Mouse (Mus musculus): ENCODE measurements around the gene Zfp276. TPM values are rescaled to one million over a fixed set of nuclear protein-coding genes. Genes with fewer than 3 reads are reported as not detected.
"Not testable (repeated sequence)": the region's sequence is repeated elsewhere in the genome, so short reads cannot be mapped to it uniquely, and the experiment has no call there.

Zfp276 gene
- polyA plus RNA-seq, 1 experiment from 2014 or later: 21.8 TPM

GRCm38 (mm10) chr8:123228416-123228815, 25.6 kb upstream of the Zfp276 start:
- H3K9ac ChIP-seq (replicated peaks; ENCODE audit: low read depth, low read length): no peak overlapping the region
- WGBS: 95% methylated on average over 1 of the region's 1 CpGs

GRCm38 (mm10) chr8:123230326-123230725, 23.7 kb upstream of the Zfp276 start:
- 82% methylated on average over 9 of the region's 11 CpGs for WGBS
- peaks cover 27% of the 10 kb centered on the region for H3K36me3 ChIP-seq (ENCODE audit: control insufficient read depth, insufficient read depth, low read length)
- H3K4me2 ChIP-seq (replicated peaks; ENCODE audit: low read depth, low read length); H3K27me3 ChIP-seq (ENCODE audit: control insufficient read depth, insufficient read depth, low read length); H3K4me3 ChIP-seq (ENCODE audit: low read depth, low read length); H3K9me3 ChIP-seq (ENCODE audit: control insufficient read depth, low read depth, low read length); H3K9ac ChIP-seq (replicated peaks; ENCODE audit: low read depth, low read length); ATAC-seq (ENCODE audit: insufficient number of reproducible peaks, insufficient read depth, low FRiP score, low read depth); H3K27ac ChIP-seq (ENCODE audit: low read length); H3K4me1 ChIP-seq (ENCODE audit: control insufficient read depth, insufficient read depth, low read length): not testable (repeated sequence)

More at GRCm38 (mm10) chr8:123228416-123228815, 25.6 kb upstream of the Zfp276 start:
- peaks cover 27% of the 10 kb centered on the region for H3K36me3 ChIP-seq (ENCODE audit: control insufficient read depth, insufficient read depth, low read length)
- no peaks in the 10 kb centered on the region for H3K27me3 ChIP-seq (ENCODE audit: control insufficient read depth, insufficient read depth, low read length)
- H3K27ac ChIP-seq (ENCODE audit: low read length): no peak overlapping the region
- no peak overlapping the region for H3K4me3 ChIP-seq (ENCODE audit: low read depth, low read length)
- peaks cover 9% of the 10 kb centered on the region for H3K4me1 ChIP-seq (ENCODE audit: control insufficient read depth, insufficient read depth, low read length)
- H3K9me3 ChIP-seq (ENCODE audit: control insufficient read depth, low read depth, low read length): no peaks in the 10 kb centered on the region
- no peak for ATAC-seq (ENCODE audit: insufficient number of reproducible peaks, insufficient read depth, low FRiP score, low read depth)
- H3K4me2 ChIP-seq (replicated peaks; ENCODE audit: low read depth, low read length): no peak overlapping the region

- no peak overlapping the region for H3K9ac ChIP-seq (replicated peaks; ENCODE audit: low read depth, low read length)
- H3K27ac ChIP-seq (ENCODE audit: low read length): no peak overlapping the region
- no peaks in the 10 kb centered on the region for H3K9me3 ChIP-seq (ENCODE audit: control insufficient read depth, low read depth, low read length)
- H3K4me3 ChIP-seq (ENCODE audit: low read depth, low read length): no peak overlapping the region
- WGBS: 51% methylated on average over 5 of the region's 5 CpGs
- peaks cover 9% of the 10 kb centered on the region; the same call in 1 of the 2 replicates for H3K4me1 ChIP-seq (ENCODE audit: control insufficient read depth, insufficient read depth, low read length)
- no peak overlapping the region for H3K4me2 ChIP-seq (replicated peaks; ENCODE audit: low read depth, low read length)
- H3K36me3 ChIP-seq (ENCODE audit: control insufficient read depth, insufficient read depth, low read length): peaks cover 26% of the 10 kb centered on the region
- no peaks in the 10 kb centered on the region for H3K27me3 ChIP-seq (ENCODE audit: control insufficient read depth, insufficient read depth, low read length)
- no peak for ATAC-seq (ENCODE audit: insufficient number of reproducible peaks, insufficient read depth, low FRiP score, low read depth)
Measured at GRCm38 (mm10) chr8:123231742-123232141, 22.3 kb upstream of the Zfp276 start.

- 31% methylated on average over 7 of the region's 7 CpGs for WGBS
- H3K9ac ChIP-seq (replicated peaks; ENCODE audit: low read depth, low read length): no peak overlapping the region
- no peak overlapping the region for H3K4me3 ChIP-seq (ENCODE audit: low read depth, low read length)
- no peak overlapping the region for H3K4me2 ChIP-seq (replicated peaks; ENCODE audit: low read depth, low read length)
- ATAC-seq (ENCODE audit: insufficient number of reproducible peaks, insufficient read depth, low FRiP score, low read depth): no peak
- H3K9me3 ChIP-seq (ENCODE audit: control insufficient read depth, low read depth, low read length): no peaks in the 10 kb centered on the region
- H3K36me3 ChIP-seq (ENCODE audit: control insufficient read depth, insufficient read depth, low read length): peaks cover 18% of the 10 kb centered on the region
- no peaks in the 10 kb centered on the region for H3K27me3 ChIP-seq (ENCODE audit: control insufficient read depth, insufficient read depth, low read length)
- no peak overlapping the region for H3K27ac ChIP-seq (ENCODE audit: low read length)
- H3K4me1 ChIP-seq (ENCODE audit: control insufficient read depth, insufficient read depth, low read length): peaks cover 9% of the 10 kb centered on the region; the same call in 1 of the 2 replicates
Measured at GRCm38 (mm10) chr8:123232553-123232952, 21.4 kb upstream of the Zfp276 start.

- Histone ChIP-seq H3K36me3 (ENCODE audit: control insufficient read depth, insufficient read depth, low read length) (peaks cover 12% of the 10 kb centered on the region; the same call in 1 of the 2 replicates), H3K4me3 (ENCODE audit: low read depth, low read length) (no peak overlapping the region), H3K4me1 (ENCODE audit: control insufficient read depth, insufficient read depth, low read length) (peaks cover 9% of the 10 kb centered on the region; the same call in 1 of the 2 replicates), H3K27ac (ENCODE audit: low read length) (no peak overlapping the region), H3K9me3 (ENCODE audit: control insufficient read depth, low read depth, low read length) (no peaks in the 10 kb centered on the region), H3K9ac (replicated peaks; ENCODE audit: low read depth, low read length) (no peak overlapping the region), H3K27me3 (ENCODE audit: control insufficient read depth, insufficient read depth, low read length) (no peaks in the 10 kb centered on the region), H3K4me2 (replicated peaks; ENCODE audit: low read depth, low read length) (no peak overlapping the region)
- WGBS: 60% methylated on average over 13 of the region's 13 CpGs
- no peak for ATAC-seq (ENCODE audit: insufficient number of reproducible peaks, insufficient read depth, low FRiP score, low read depth)
Measured at GRCm38 (mm10) chr8:123233300-123233699, 20.7 kb upstream of the Zfp276 start.

GRCm38 (mm10) chr8:123233760-123234159, 20.2 kb upstream of the Zfp276 start:
- Histone ChIP-seq H3K9ac (replicated peaks; ENCODE audit: low read depth, low read length) (no peak overlapping the region), H3K4me3 (ENCODE audit: low read depth, low read length) (no peak overlapping the region), H3K36me3 (ENCODE audit: control insufficient read depth, insufficient read depth, low read length) (peaks cover 7% of the 10 kb centered on the region; the same call in 1 of the 2 replicates), H3K4me1 (ENCODE audit: control insufficient read depth, insufficient read depth, low read length) (peaks cover 9% of the 10 kb centered on the region; the same call in 1 of the 2 replicates), H3K27me3 (ENCODE audit: control insufficient read depth, insufficient read depth, low read length) (no peaks in the 10 kb centered on the region), H3K27ac (ENCODE audit: low read length) (no peak overlapping the region), H3K9me3 (ENCODE audit: control insufficient read depth, low read depth, low read length) (no peaks in the 10 kb centered on the region), H3K4me2 (replicated peaks; ENCODE audit: low read depth, low read length) (no peak overlapping the region)
- ATAC-seq (ENCODE audit: insufficient number of reproducible peaks, insufficient read depth, low FRiP score, low read depth): no peak
- 74% methylated on average over 11 of the region's 11 CpGs for WGBS

GRCm38 (mm10) chr8:123234918-123235519, 19.0 kb upstream of the Zfp276 start:
- peak overlapping the region; percentile 52 for H3K9ac ChIP-seq (replicated peaks; ENCODE audit: low read depth, low read length)
- H3K4me1 ChIP-seq (ENCODE audit: control insufficient read depth, insufficient read depth, low read length): peaks cover 9% of the 10 kb centered on the region; the same call in 1 of the 2 replicates
- H3K4me2 ChIP-seq (replicated peaks; ENCODE audit: low read depth, low read length): peak overlapping the region; percentile 97
- H3K4me3 ChIP-seq (ENCODE audit: low read depth, low read length): peak overlapping the region; percentile 51
- no peak overlapping the region for H3K27ac ChIP-seq (ENCODE audit: low read length)
- no peaks in the 10 kb centered on the region for H3K9me3 ChIP-seq (ENCODE audit: control insufficient read depth, low read depth, low read length)
- H3K27me3 ChIP-seq (ENCODE audit: control insufficient read depth, insufficient read depth, low read length): no peaks in the 10 kb centered on the region
- no peak for ATAC-seq (ENCODE audit: insufficient number of reproducible peaks, insufficient read depth, low FRiP score, low read depth)
- 29% methylated on average over 13 of the region's 13 CpGs for WGBS
- peaks cover under 1% of the 10 kb centered on the region; the same call in 1 of the 2 replicates for H3K36me3 ChIP-seq (ENCODE audit: control insufficient read depth, insufficient read depth, low read length)

- peak; percentile 86 for ATAC-seq (ENCODE audit: insufficient number of reproducible peaks, insufficient read depth, low FRiP score, low read depth)
- peaks cover 9% of the 10 kb centered on the region; the same call in 1 of the 2 replicates for H3K4me1 ChIP-seq (ENCODE audit: control insufficient read depth, insufficient read depth, low read length)
- H3K4me3 ChIP-seq (ENCODE audit: low read depth, low read length): peak within 1 kb of the TSS; percentile 51
- H3K27me3 ChIP-seq (ENCODE audit: control insufficient read depth, insufficient read depth, low read length): no peaks in the 10 kb centered on the region
- H3K36me3 ChIP-seq (ENCODE audit: control insufficient read depth, insufficient read depth, low read length): no peaks in the 10 kb centered on the region
- 2% methylated on average over 57 of the region's 57 CpGs for WGBS
- H3K9me3 ChIP-seq (ENCODE audit: control insufficient read depth, low read depth, low read length): no peaks in the 10 kb centered on the region
- peak within 1 kb of the TSS; percentile 97 for H3K4me2 ChIP-seq (replicated peaks; ENCODE audit: low read depth, low read length)
- no peak within 1 kb of the TSS for H3K27ac ChIP-seq (ENCODE audit: low read length)
- H3K9ac ChIP-seq (replicated peaks; ENCODE audit: low read depth, low read length): peak within 1 kb of the TSS; percentile 52
Measured at GRCm38 (mm10) chr8:123235520-123236497, 18.2 kb upstream of the Zfp276 start, which contains the start of gene Spata2l. Gene Spata2l (minus strand): TSS chr8:123236233.
